Mouse (Mus musculus) liver, embryonic 12.5 days (tissue): Measurements from ENCODE around the gene Diaph2. TPM values are rescaled to one million over a fixed set of nuclear protein-coding genes. Genes with fewer than 3 reads are reported as not detected.
"Not testable (repeated sequence)": the region's sequence is repeated elsewhere in the genome, so short reads cannot be mapped to it uniquely, and the experiment has no call there.

Experiments used
- ATAC-seq: fragments of 200-750 bp; cut with Nextera tagmentation; 2 replicates; pipeline ENCODE4 v1.8.0; 2017; ENCODE audit warnings: moderate number of reproducible peaks, mild to moderate bottlenecking, moderate library complexity
- H3K27ac ChIP-seq: fragments of 300-500 bp; sonication (generic); 2 replicates; pipeline ENCODE4 v1.5.1; 2016; ENCODE audit warnings: mild to moderate bottlenecking
- H3K27me3 ChIP-seq: fragments of 300-500 bp; sonication (generic); replicated peaks from 2 replicates; pipeline ENCODE4 v1.6.1; 2016; ENCODE audit warnings: mild to moderate bottlenecking, moderate library complexity
- H3K36me3 ChIP-seq: fragments of 300-500 bp; sonication (generic); 2 replicates; pipeline ENCODE4 v1.6.1; 2016; ENCODE audit warnings: mild to moderate bottlenecking, moderate library complexity
- H3K4me1 ChIP-seq: fragments of 300-500 bp; sonication (generic); 2 replicates; pipeline ENCODE4 v1.6.1; 2016
- H3K4me2 ChIP-seq: fragments of 300-500 bp; sonication (generic); 2 replicates; pipeline ENCODE4 v1.6.1; 2016; ENCODE audit warnings: mild to moderate bottlenecking, moderate library complexity
- H3K4me3 ChIP-seq: fragments of 300-500 bp; sonication (generic); 2 replicates; pipeline ENCODE4 v1.5.1; 2016; ENCODE audit warnings: mild to moderate bottlenecking, moderate library complexity
- H3K9ac ChIP-seq: fragments of 300-500 bp; sonication (generic); 2 replicates; pipeline ENCODE4 v1.6.1; 2016; ENCODE audit warnings: mild to moderate bottlenecking, moderate library complexity
- H3K9me3 ChIP-seq: fragments of 300-500 bp; sonication (generic); replicated peaks from 2 replicates; pipeline ENCODE4 v1.6.1; 2016; ENCODE audit warnings: mild to moderate bottlenecking, moderate library complexity
- WGBS: fragments of 180-500 bp; shearing (Covaris S2); methylation state at CpG from one replicate; pipeline ENCODE4 v1.1.7; 2016; ENCODE audit not compliant: insufficient replicate concordance; 5-methylcytosine and 5-hydroxymethylcytosine counted together
- polyA plus RNA-seq: library from polyadenylated mRNA; unstranded; fragments of >200 nt; fragmentation: Nextera tagmentation; extraction: Ambion mirVana; gene quantifications from 2 replicates; pipeline ENCODE4 v1.2.1, GENCODE M21; 2016

The Diaph2 gene
- polyA plus RNA-seq, 1 experiment from 2014 or later, result 1.5 TPM

DNA sequence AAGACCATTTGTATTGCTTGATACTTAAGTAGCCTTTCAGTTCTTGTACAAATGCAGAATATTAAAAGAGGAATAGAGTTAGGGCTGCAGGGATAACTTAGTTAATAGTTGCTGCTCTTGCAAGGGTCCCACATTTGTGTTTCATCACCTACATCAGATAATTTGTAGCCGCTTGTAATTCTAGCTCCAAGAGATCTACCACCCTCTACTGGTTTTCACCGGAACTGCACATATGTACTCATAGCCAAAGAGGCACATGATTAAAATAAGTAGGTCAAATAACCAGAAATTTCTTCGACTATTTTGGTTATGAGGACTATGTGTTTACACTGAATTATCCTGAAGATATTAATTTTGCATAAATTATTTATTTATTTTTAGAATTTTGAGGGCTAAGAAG is 134.9 kb downstream of the Diaph2 start:
- H3K9ac ChIP-seq, result no peak overlapping the region
- no peaks in the 10 kb centered on the region for H3K4me1 ChIP-seq
- no peaks in the 10 kb centered on the region for H3K36me3 ChIP-seq
- H3K4me3 ChIP-seq, result no peak overlapping the region
- no peaks in the 10 kb centered on the region for H3K27me3 ChIP-seq
- ATAC-seq, result no peak
- H3K4me2 ChIP-seq, result no peak overlapping the region
- no peaks in the 10 kb centered on the region for H3K9me3 ChIP-seq
- H3K27ac ChIP-seq, result no peak overlapping the region
- WGBS, result 13% methylated on average over 3 of the region's 3 CpGs

DNA sequence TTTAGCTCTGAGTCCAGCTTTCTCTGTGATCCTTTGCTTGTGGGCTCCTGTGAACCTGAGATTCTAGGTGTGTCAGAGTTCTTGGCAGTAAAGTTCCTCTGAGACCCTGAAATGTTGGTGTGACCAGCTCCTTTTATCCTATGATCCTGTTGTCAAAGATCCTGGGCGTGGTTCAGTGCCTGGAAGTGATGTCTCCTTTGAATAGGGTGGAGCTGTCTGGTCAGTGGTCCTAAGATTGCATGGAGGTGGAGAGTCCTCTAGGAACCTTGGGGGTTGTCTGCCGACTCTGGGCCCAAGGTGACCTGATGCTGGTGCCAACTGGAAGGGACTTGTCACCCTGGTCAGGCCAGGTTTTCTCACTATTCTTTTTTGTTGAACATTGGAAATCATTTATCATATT is 176.3 kb downstream of the Diaph2 start:
- WGBS, result 70% methylated on average over 2 of the region's 2 CpGs
- Histone ChIP-seq H3K4me1 (no peaks in the 10 kb centered on the region), H3K36me3 (no peaks in the 10 kb centered on the region), H3K4me3 (no peak overlapping the region), H3K27ac (no peak overlapping the region), H3K27me3 (no peaks in the 10 kb centered on the region), H3K9ac (no peak overlapping the region), H3K9me3 (no peaks in the 10 kb centered on the region), H3K4me2 (no peak overlapping the region)
- ATAC-seq, result no peak

DNA sequence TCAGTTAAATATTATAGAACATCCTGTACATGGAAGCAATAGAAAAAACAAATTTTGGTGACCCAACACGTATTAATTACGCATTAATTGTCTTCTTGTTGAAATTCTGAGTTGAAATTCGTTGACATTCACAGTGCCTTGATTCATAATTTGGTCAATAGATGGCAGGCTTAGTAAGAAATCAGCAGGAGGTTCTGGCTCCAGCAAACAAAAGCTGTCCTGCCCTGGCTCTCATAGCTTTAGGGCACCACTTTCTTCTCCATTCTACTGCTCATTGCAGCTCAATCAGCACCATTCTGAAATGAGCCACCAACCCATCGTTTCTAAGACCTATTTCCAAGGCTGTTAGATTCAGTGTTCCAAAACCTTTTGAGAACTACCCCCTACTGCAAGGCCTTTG is 225.3 kb downstream of the Diaph2 start:
- Histone ChIP-seq H3K36me3 (no peaks in the 10 kb centered on the region), H3K4me1 (no peaks in the 10 kb centered on the region), H3K27ac (no peak overlapping the region), H3K27me3 (no peaks in the 10 kb centered on the region), H3K9me3 (no peaks in the 10 kb centered on the region), H3K4me2 (no peak overlapping the region), H3K9ac (no peak overlapping the region), H3K4me3 (no peak overlapping the region)
- ATAC-seq, result no peak
- 54% methylated on average over 4 of the region's 4 CpGs for WGBS

GRCm38 (mm10) chrX:130008210-130008609 is 258.7 kb downstream of the Diaph2 start:
- no peak for ATAC-seq

GRCm38 (mm10) chrX:130019735-130020134 is 270.2 kb downstream of the Diaph2 start:
- ATAC-seq, result no peak
- Histone ChIP-seq H3K36me3 (no peaks in the 10 kb centered on the region), H3K4me3 (no peak overlapping the region), H3K27me3 (no peaks in the 10 kb centered on the region), H3K9me3 (no peaks in the 10 kb centered on the region), H3K4me1 (no peaks in the 10 kb centered on the region), H3K27ac (no peak overlapping the region), H3K4me2 (no peak overlapping the region), H3K9ac (no peak overlapping the region)
- WGBS, result 64% methylated on average over 1 of the region's 1 CpGs

More at GRCm38 (mm10) chrX:130008210-130008609, 258.7 kb downstream of the Diaph2 start:
- Histone ChIP-seq H3K27ac (no peak overlapping the region), H3K9me3 (no peaks in the 10 kb centered on the region), H3K4me1 (no peaks in the 10 kb centered on the region), H3K4me3 (no peak overlapping the region), H3K9ac (no peak overlapping the region), H3K36me3 (no peaks in the 10 kb centered on the region), H3K27me3 (no peaks in the 10 kb centered on the region), H3K4me2 (no peak overlapping the region)

DNA sequence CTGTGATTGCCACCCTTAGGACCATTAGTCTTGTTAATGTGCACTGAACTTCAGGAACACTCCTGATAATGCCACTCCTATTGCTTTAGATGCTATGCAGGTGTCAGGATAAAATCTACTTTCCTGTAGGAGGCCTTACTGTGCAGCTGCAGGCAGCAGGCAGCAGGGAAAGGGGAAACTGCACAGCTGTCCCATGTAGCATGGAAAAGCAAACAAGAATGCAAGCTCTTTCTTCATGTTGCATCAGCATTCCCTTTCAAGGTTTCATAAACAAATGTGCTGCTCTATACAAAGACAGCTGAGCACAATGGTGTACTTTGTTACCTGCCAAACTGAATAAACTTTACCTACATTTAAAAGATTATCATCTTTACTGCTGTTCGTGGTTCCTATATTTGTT is 295.0 kb downstream of the Diaph2 start:
- WGBS, result 56% methylated on average over 1 of the region's 1 CpGs
- no peak overlapping the region for H3K9ac ChIP-seq
- ATAC-seq, result no peak
- H3K27me3 ChIP-seq, result no peaks in the 10 kb centered on the region
- no peaks in the 10 kb centered on the region for H3K36me3 ChIP-seq
- H3K9me3 ChIP-seq, result no peaks in the 10 kb centered on the region
- no peak overlapping the region for H3K27ac ChIP-seq
- no peak overlapping the region for H3K4me3 ChIP-seq
- no peaks in the 10 kb centered on the region for H3K4me1 ChIP-seq
- no peak overlapping the region for H3K4me2 ChIP-seq

- Histone ChIP-seq H3K27ac (no peak overlapping the region), H3K27me3 (no peaks in the 10 kb centered on the region)
- ATAC-seq, result no peak
Measured at GRCm38 (mm10) chrX:130149216-130149615, 399.7 kb downstream of the Diaph2 start.

DNA sequence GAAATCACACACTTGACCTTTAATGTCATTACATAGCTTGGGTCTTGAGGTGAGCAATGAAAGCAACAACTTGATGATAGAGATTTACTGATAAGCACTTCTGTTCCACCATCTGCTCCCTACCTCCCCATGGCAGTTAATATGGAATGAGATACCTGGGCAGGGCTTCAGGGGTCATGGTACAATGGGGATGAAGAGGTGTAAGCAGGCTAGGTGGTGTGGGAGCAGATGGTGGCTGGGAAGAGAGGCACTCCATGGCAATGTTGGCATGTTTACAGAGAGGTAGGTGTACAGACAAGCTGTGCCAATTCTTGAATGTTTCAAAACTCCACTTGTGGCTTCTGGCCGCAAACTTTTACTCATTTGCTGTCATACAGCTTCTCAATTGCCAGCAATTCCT is 402.6 kb downstream of the Diaph2 start:
- no peak overlapping the region for H3K4me3 ChIP-seq
- H3K27me3 ChIP-seq, result no peaks in the 10 kb centered on the region
- H3K27ac ChIP-seq, result no peak overlapping the region
- no peaks in the 10 kb centered on the region for H3K9me3 ChIP-seq
- WGBS, result 68% methylated on average over 1 of the region's 1 CpGs
- no peak overlapping the region for H3K4me2 ChIP-seq
- no peak for ATAC-seq
- H3K36me3 ChIP-seq, result no peaks in the 10 kb centered on the region
- no peak overlapping the region for H3K9ac ChIP-seq
- no peaks in the 10 kb centered on the region for H3K4me1 ChIP-seq

More at GRCm38 (mm10) chrX:130149216-130149615, 399.7 kb downstream of the Diaph2 start:
- Histone ChIP-seq H3K4me1 (no peaks in the 10 kb centered on the region), H3K4me3 (no peak overlapping the region), H3K36me3 (no peaks in the 10 kb centered on the region), H3K9ac (no peak overlapping the region), H3K4me2 (no peak overlapping the region), H3K9me3 (no peaks in the 10 kb centered on the region)

DNA sequence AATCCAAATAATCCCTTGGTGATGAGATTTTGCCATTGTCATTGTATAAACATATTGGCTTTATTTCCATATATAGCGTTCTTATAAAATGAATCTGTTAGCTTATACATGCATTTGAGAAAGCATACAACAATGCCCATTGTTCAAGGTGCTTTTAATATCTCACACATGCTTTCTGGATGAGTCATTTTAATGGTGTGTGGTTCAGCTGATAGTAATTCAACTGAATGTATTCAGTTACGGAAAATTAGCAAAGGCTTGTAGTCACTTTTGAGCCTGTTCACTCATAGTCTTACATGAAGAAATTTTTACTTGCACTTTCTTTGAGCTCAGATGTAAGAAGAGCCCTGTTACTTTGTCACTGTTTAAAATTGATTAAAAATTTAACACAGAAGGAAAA is 423.6 kb downstream of the Diaph2 start:
- 79% methylated on average over 2 of the region's 2 CpGs for WGBS
- H3K27ac ChIP-seq, result no peak overlapping the region
- no peak overlapping the region for H3K4me3 ChIP-seq
- H3K9me3 ChIP-seq, result no peaks in the 10 kb centered on the region
- no peaks in the 10 kb centered on the region for H3K27me3 ChIP-seq
- H3K9ac ChIP-seq, result no peak overlapping the region
- H3K4me2 ChIP-seq, result no peak overlapping the region
- H3K36me3 ChIP-seq, result no peaks in the 10 kb centered on the region
- H3K4me1 ChIP-seq, result no peaks in the 10 kb centered on the region
- no peak for ATAC-seq

DNA sequence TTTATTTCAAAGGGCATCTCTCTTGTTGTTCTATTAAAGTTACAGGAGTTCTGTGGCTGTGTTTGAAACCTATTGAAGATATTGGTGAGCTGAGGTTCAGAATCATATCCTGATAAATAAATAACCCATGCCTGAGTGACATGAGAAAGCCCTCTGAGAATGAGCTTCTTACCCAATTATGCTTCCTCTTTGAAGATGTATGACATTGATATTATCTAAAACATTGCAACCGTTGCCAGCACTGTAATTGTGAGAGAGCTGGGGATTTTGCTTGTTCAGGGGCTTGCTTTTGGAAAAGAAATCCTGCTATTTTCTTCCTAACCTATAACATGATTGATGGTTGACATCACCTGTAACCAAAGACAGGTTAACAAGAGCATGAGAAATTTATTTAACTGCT is 438.3 kb downstream of the Diaph2 start:
- WGBS, result 39% methylated on average over 1 of the region's 1 CpGs

GRCm38 (mm10) chrX:130188449-130188848 is 438.9 kb downstream of the Diaph2 start:
- H3K27me3 ChIP-seq, result no peaks in the 10 kb centered on the region
- H3K4me1 ChIP-seq, result no peaks in the 10 kb centered on the region
- no peak overlapping the region for H3K4me2 ChIP-seq
- ATAC-seq, result no peak
- H3K9ac ChIP-seq, result no peak overlapping the region
- no peaks in the 10 kb centered on the region for H3K36me3 ChIP-seq
- H3K9me3 ChIP-seq, result no peaks in the 10 kb centered on the region
- WGBS, result 58% methylated on average over 2 of the region's 2 CpGs
- H3K4me3 ChIP-seq, result no peak overlapping the region
- no peak overlapping the region for H3K27ac ChIP-seq

More for the DNA sequence above, 438.3 kb downstream of the Diaph2 start:
- no peak overlapping the region for H3K4me3 ChIP-seq
- no peaks in the 10 kb centered on the region for H3K9me3 ChIP-seq
- no peaks in the 10 kb centered on the region for H3K36me3 ChIP-seq
- no peak overlapping the region for H3K27ac ChIP-seq
- ATAC-seq, result no peak
- no peaks in the 10 kb centered on the region for H3K4me1 ChIP-seq
- no peaks in the 10 kb centered on the region for H3K27me3 ChIP-seq
- no peak overlapping the region for H3K9ac ChIP-seq
- no peak overlapping the region for H3K4me2 ChIP-seq

DNA sequence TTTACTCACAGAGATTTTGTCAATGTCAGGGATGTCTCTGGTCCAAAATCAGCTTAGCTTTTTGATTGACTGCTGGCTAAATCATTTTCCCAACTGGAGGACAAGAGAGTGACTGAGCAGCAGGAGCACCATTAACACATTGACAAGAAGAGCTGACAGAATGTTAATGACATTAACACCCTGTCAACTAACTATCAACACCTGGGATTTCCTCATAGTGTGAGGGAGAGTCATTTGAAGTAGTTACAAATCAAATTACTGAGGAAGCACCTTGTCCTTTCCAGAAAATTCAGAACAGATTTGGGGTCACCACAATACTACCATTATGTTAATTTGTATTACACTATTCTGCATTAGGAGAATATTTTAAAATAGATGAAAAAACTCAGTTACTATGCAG is 439.7 kb downstream of the Diaph2 start:
- no peak for ATAC-seq
- H3K4me1 ChIP-seq, result no peaks in the 10 kb centered on the region
- H3K36me3 ChIP-seq, result no peaks in the 10 kb centered on the region
- no peak overlapping the region for H3K9ac ChIP-seq
- no peak overlapping the region for H3K4me3 ChIP-seq
- no peak overlapping the region for H3K4me2 ChIP-seq
- no peak overlapping the region for H3K27ac ChIP-seq
- H3K9me3 ChIP-seq, result no peaks in the 10 kb centered on the region
- no peaks in the 10 kb centered on the region for H3K27me3 ChIP-seq

DNA sequence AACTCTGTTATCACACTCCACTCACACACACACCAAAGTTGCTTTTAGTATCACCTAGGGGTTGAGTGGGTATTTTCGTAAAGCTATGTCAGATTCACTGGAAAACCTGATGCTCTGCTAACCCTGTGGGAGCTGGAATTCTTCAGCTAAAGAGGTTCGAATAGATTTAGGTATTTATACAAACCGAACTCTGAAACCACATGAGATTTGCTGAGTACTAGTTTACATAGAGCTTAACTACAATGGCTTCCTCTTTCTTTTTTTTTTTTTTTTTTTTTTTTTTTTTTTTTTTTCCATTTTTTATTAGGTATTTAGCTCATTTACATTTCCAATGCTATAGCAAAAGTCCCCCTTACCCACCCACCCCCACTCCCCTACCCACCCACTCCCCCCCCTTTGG is 447.9 kb downstream of the Diaph2 start:
- not testable (repeated sequence) for H3K9ac ChIP-seq, ATAC-seq, H3K27ac ChIP-seq, H3K4me3 ChIP-seq, H3K4me2 ChIP-seq, H3K36me3 ChIP-seq, H3K27me3 ChIP-seq, H3K9me3 ChIP-seq, H3K4me1 ChIP-seq
- 69% methylated on average over 3 of the region's 3 CpGs for WGBS
